Mouse (Mus musculus) gastrocnemius, adult 2 months (tissue): Measurements from ENCODE around the gene Phldb2. TPM values are rescaled to one million over a fixed set of nuclear protein-coding genes. Genes with fewer than 3 reads are reported as not detected.

Source experiments
- DNase-seq: peaks from one replicate; pipeline ENCODE4 v3.0.0; 2022
- H3K27ac ChIP-seq: fragments of 200-600 bp; 2 replicates; pipeline ENCODE4 v1.8.1; 2022; ENCODE audit warnings: mild to moderate bottlenecking
- H3K4me3 ChIP-seq: fragments of 200-600 bp; 2 replicates; pipeline ENCODE4 v1.8.1; 2022; ENCODE audit warnings: mild to moderate bottlenecking, moderate library complexity
- CTCF ChIP-seq: fragments of 200-600 bp; IDR thresholded peaks from 2 replicates; pipeline ENCODE4 v1.8.1; 2022; ENCODE audit warnings: antibody characterized with exemption, mild to moderate bottlenecking, moderate library complexity
- intact Hi-C: fragments of 180-260 bp; cut with DNase I; formaldehyde crosslinking; loops from one replicate; pipeline ENCODE4 v1.15.1; 2025
- total RNA-seq, 2 experiments: library from RNA; stranded (reverse); gene quantifications; 2 replicates each; pipeline ENCODE4 v1.2.3; 2021

Phldb2 gene
- total RNA-seq, 2 experiments from 2014 or later = 5.2 to 6.8 TPM

- TF ChIP-seq CTCF = no peak
- Histone ChIP-seq H3K4me3 (no peak overlapping the region), H3K27ac (no peak overlapping the region)
- intact Hi-C loops = loop anchor here (5.0 kb wide), 2 partner anchors 54 to 211 kb away; no protein-coding TSS in a partner anchor
- DNase-seq = no peak
Measured at GRCm38 (mm10) chr16:45968716-45969115, 15.3 kb upstream of the Phldb2 start.

- Histone ChIP-seq H3K27ac (no peak overlapping the region), H3K4me3 (peak overlapping the region; percentile 44)
- peak; percentile 76 for DNase-seq
- TF ChIP-seq CTCF = peak; percentile 91
- intact Hi-C loops = loop anchor here (1.0 to 5.0 kb wide), 3 partner anchors 55 to 210 kb away; no protein-coding TSS in a partner anchor
Measured at GRCm38 (mm10) chr16:45967471-45967870, 14.1 kb upstream of the Phldb2 start.

- no peak for TF ChIP-seq CTCF
- Histone ChIP-seq H3K4me3 (no peak overlapping the region), H3K27ac (no peak overlapping the region)
- intact Hi-C loops = loop anchor here (1.0 to 5.0 kb wide), 3 partner anchors 56 to 209 kb away; no protein-coding TSS in a partner anchor
- DNase-seq = no peak
Measured at GRCm38 (mm10) chr16:45966604-45967003, 13.2 kb upstream of the Phldb2 start.

GRCm38 (mm10) chr16:45964777-45965176 lies 11.4 kb upstream of the Phldb2 start:
- no peak for TF ChIP-seq CTCF
- no peak overlapping the region for H3K27ac ChIP-seq
- no peak for DNase-seq
- intact Hi-C loops = loop anchor here (5.0 kb wide), 3 partner anchors 58 to 207 kb away; no protein-coding TSS in a partner anchor
- H3K4me3 ChIP-seq = no peak overlapping the region

GRCm38 (mm10) chr16:45963837-45964236 lies 10.4 kb upstream of the Phldb2 start:
- Histone ChIP-seq H3K27ac (no peak overlapping the region), H3K4me3 (no peak overlapping the region)
- intact Hi-C loops = loop anchor here (5.0 kb wide), 1 partner anchor 192 kb away; no protein-coding TSS in a partner anchor
- no peak for DNase-seq
- no peak for TF ChIP-seq CTCF

DNA sequence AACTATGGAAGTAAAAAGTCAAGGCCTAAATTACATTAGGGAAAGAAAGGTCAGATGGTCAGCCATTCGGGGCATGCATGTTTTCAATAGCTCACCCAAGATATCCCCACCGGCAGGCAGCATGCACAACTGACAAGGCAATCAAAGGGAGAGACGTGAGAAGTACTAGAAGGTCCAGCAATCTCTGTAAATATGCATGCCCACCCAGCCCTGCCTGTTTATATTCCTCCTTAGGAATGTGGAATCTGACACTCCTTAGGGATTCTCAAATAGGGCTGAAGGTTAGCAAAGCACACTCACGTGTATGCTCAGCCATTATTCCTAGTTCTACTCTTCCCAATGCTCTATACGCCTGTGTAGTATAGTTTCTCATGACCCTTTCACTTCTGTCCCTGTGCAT lies 9.7 kb upstream of the Phldb2 start:
- intact Hi-C loops = loop anchor here (5.0 kb wide), 1 partner anchor 191 kb away; no protein-coding TSS in a partner anchor
- Histone ChIP-seq H3K4me3 (no peak overlapping the region), H3K27ac (no peak overlapping the region)
- no peak for TF ChIP-seq CTCF
- no peak for DNase-seq

GRCm38 (mm10) chr16:45960978-45961377 lies 7.6 kb upstream of the Phldb2 start:
- no peak for DNase-seq
- intact Hi-C loops = loop anchor here (5.0 kb wide), 1 partner anchor 189 kb away; no protein-coding TSS in a partner anchor
- Histone ChIP-seq H3K27ac (no peak overlapping the region), H3K4me3 (no peak overlapping the region)
- TF ChIP-seq CTCF = no peak

DNA sequence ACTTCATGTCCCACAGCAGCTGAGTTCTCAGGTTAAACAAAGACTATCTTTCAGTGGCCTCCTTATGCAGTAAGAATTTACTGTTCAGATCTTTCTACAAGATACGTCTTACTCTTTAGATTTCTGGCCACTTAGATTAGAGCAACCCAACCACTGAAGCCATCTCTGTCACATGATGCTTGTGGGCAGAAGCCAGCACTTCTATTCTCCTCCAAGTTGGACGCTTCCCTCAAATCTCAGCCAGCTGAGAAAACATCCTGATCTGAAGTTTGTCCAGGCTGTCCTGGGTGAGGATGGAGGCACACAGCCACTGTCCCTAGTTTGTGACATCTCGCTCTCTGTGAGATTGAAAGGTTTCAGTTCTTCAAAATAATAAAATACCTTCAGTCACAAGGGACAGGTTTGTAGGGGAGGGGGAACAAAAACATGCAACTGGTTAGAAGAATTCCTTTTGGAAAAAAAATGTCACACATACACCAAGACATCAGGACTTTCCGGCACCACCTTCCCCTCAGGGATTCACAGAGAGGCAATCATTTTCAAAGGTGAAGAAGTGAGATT lies 3.1 kb upstream of the Phldb2 start:
- intact Hi-C loops = no loop called here
- TF ChIP-seq CTCF = no peak
- no peak overlapping the region for H3K4me3 ChIP-seq
- no peak for DNase-seq
- H3K27ac ChIP-seq = no peak overlapping the region

- no peak overlapping the region for H3K27ac ChIP-seq
- H3K4me3 ChIP-seq = no peak overlapping the region
- intact Hi-C loops = no loop called here
Measured at GRCm38 (mm10) chr16:45952501-45952900, 897 bp downstream of the Phldb2 start.

DNA sequence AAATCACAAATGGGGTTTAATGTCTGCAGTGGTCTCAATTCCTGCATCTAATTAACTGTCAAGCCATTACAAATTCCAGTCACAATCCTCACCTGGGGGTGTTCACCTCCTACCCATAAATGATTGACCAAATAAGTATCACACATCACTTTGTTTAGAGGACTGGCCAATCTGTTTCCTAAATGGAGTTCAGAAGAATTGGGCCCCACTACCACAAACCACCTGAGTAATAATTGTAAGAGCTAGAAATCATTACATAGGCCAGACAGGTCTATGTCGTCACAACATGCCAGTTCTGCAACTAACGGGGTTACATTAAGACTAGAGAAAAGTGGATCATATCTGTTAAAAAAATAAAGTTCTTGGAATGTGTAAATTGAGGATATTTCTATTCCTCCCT lies 1.4 kb downstream of the Phldb2 start:
- Histone ChIP-seq H3K27ac (no peak overlapping the region), H3K4me3 (no peak overlapping the region)
- no peak for TF ChIP-seq CTCF
- intact Hi-C loops = no loop called here
- DNase-seq = no peak

More at GRCm38 (mm10) chr16:45952501-45952900, 897 bp downstream of the Phldb2 start:
- no peak for TF ChIP-seq CTCF
- DNase-seq = no peak

DNA sequence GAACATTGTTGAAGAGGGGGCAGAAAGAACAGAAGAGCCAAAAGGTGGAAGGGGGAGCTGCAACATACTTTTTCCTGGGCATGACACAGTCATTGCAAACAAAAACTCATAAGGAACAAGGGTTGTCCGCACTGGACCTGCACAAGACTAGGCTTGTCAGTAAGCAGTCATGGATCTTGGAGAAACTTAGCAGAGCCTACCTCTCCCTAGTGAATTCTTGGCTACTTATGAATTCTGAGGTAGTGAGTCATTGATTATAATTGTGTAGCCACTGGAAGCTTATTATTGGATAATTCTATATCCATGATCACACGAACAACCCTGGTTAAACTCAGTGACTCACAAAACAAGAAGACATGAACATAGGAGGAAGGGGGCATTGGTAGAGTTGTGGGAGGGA lies 7.1 kb downstream of the Phldb2 start:
- TF ChIP-seq CTCF = no peak
- DNase-seq = no peak
- intact Hi-C loops = no loop called here
- no peak overlapping the region for H3K4me3 ChIP-seq
- H3K27ac ChIP-seq = no peak overlapping the region

GRCm38 (mm10) chr16:45945649-45946048 lies 7.7 kb downstream of the Phldb2 start:
- no peak overlapping the region for H3K27ac ChIP-seq
- intact Hi-C loops = no loop called here
- TF ChIP-seq CTCF = no peak
- H3K4me3 ChIP-seq = no peak overlapping the region
- DNase-seq = no peak

- intact Hi-C loops = no loop called here
Measured at GRCm38 (mm10) chr16:45945174-45945631, 8.2 kb downstream of the Phldb2 start.

More at GRCm38 (mm10) chr16:45945174-45945631, 8.2 kb downstream of the Phldb2 start:
- Histone ChIP-seq H3K27ac (no peak overlapping the region), H3K4me3 (no peak overlapping the region)
- TF ChIP-seq CTCF = no peak
- DNase-seq = no peak
